Mouse (Mus musculus) ovary, postnatal 10 days (tissue): Measurements from ENCODE around the gene Hoxb1.

Source experiments
- DNase-seq: peaks from one replicate; pipeline ENCODE4 v3.0.0; 2022; ENCODE audit warnings: low spot score

Gene Hoxb1

GRCm38 (mm10) chr11:96404016-96404604 is 38.6 kb downstream of the Hoxb1 start:
- no peak for DNase-seq

- no peak for DNase-seq
Measured at GRCm38 (mm10) chr11:96404831-96405230, 39.3 kb downstream of the Hoxb1 start.

- DNase-seq = no peak
Measured at GRCm38 (mm10) chr11:96405541-96405940, 40.0 kb downstream of the Hoxb1 start.

- DNase-seq = peak; percentile 41
Measured at GRCm38 (mm10) chr11:96407191-96408072, 41.9 kb downstream of the Hoxb1 start.

- no peak for DNase-seq
Measured at GRCm38 (mm10) chr11:96408234-96409010, 42.9 kb downstream of the Hoxb1 start.

- DNase-seq = no peak
Measured at GRCm38 (mm10) chr11:96411019-96411418, 45.5 kb downstream of the Hoxb1 start.

GRCm38 (mm10) chr11:96411934-96412333 is 46.4 kb downstream of the Hoxb1 start:
- no peak for DNase-seq

- DNase-seq = no peak
Measured at GRCm38 (mm10) chr11:96412941-96413491, 47.5 kb downstream of the Hoxb1 start.

- no peak for DNase-seq
Measured at GRCm38 (mm10) chr11:96413527-96413926, 48.0 kb downstream of the Hoxb1 start.

GRCm38 (mm10) chr11:96414002-96414401 is 48.5 kb downstream of the Hoxb1 start:
- no peak for DNase-seq
